Mouse (Mus musculus) cerebellum, postnatal 14 days (tissue): ENCODE results near the gene Spryd7.
"Not testable (repeated sequence)": the region's sequence is repeated elsewhere in the genome, so short reads cannot be mapped to it uniquely, and the experiment has no call there.

Source experiments
- DNase-seq, 2 experiments: peaks; one replicate each; pipeline ENCODE4 v3.0.0; 2021; ENCODE audit warnings: mixed read lengths in 2 of 2

Spryd7 gene

GRCm38 (mm10) chr14:61556289-61557147 is at the start of gene Spryd7:
Gene Spryd7, minus strand, starts transcription at chr14:61556886.
- DNase-seq: peak; percentile 99

DNA sequence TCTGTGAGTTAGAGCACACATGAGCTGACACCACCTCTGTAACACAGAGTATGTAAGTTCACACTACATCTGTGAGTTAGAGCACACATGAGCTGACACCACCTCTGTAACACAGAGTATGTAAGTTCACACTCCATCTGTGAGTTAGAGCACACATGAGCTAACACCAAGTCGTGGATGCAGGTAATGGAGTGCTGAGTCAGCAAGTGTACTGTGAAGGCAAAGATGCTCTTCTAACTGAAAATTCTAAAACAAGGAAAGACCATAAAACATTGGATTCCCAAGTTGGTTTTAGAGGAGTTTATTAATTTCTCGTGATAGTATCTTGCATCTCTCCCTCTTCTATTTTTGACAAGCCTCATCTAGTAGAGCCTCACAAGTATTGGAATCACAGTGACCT is 49.4 kb upstream of the Spryd7 start:
- not testable (repeated sequence) for DNase-seq

GRCm38 (mm10) chr14:61604081-61604480 is 47.4 kb upstream of the Spryd7 start:
- no peak for DNase-seq

GRCm38 (mm10) chr14:61603069-61603755 is 46.5 kb upstream of the Spryd7 start:
- no peak for DNase-seq

DNA sequence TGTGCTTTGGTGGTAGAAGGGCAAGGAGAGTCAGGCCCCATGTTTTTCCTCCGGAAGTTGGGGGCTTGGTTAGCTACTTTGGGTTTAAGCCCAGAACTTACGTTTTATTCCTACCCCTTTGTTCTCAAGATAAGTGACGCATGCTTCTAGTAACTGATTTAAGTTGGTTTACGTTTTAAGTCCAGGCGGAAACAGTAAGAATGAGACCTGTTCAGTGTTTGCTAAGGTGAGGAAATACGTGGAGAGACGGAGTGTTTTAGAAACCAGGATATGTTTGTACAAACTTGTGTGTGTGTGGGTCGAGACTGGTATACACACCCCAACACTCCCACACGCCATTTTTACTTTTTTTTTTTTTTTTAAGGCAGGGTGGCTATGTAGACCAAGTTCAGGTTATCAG is 44.7 kb upstream of the Spryd7 start:
- DNase-seq: no peak

GRCm38 (mm10) chr14:61599057-61599806 is 42.5 kb upstream of the Spryd7 start:
- DNase-seq: peak; percentile 91 to 95

- DNase-seq: peak in 1 of 2 experiments; percentile 11
These were observed 41.3 kb upstream of the Spryd7 start, which contains the start of gene Trim13 for GRCm38 (mm10) chr14:61597968-61598367. Gene Trim13, plus strand, starts transcription at chr14:61598247.

DNA sequence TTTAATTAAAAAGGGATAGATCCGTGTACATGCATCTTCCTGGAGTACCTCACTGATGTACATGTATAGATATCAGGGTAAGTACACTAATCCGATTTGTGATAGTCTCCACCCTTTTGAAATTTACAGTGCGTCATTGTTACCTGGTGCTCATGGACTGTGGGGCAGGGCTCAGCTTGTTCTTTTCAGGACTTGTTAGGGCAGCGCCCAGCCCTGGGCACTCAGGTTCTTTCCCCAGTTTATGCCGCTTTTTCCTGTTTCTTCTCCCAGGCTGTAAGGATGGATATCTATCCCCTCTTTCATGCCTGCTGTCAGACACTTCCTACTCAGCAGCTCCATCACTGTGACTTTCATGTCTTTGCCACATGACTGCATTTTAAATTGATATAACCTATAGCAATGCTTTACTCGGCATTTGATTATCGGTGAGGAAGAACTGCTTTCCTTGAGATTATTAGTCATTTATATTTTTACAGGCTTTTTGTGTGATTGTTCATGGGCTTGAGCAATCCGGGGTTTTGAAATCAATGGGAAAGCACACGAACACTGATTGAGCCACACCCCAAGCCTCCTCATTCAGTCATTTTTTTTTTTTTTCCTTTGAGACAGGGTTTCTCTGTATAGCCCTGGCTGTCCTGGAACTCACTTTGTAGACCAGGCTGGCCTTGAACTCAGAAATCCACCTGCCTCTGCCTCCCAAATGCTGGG is 40.2 kb upstream of the Spryd7 start:
- DNase-seq: no peak

DNA sequence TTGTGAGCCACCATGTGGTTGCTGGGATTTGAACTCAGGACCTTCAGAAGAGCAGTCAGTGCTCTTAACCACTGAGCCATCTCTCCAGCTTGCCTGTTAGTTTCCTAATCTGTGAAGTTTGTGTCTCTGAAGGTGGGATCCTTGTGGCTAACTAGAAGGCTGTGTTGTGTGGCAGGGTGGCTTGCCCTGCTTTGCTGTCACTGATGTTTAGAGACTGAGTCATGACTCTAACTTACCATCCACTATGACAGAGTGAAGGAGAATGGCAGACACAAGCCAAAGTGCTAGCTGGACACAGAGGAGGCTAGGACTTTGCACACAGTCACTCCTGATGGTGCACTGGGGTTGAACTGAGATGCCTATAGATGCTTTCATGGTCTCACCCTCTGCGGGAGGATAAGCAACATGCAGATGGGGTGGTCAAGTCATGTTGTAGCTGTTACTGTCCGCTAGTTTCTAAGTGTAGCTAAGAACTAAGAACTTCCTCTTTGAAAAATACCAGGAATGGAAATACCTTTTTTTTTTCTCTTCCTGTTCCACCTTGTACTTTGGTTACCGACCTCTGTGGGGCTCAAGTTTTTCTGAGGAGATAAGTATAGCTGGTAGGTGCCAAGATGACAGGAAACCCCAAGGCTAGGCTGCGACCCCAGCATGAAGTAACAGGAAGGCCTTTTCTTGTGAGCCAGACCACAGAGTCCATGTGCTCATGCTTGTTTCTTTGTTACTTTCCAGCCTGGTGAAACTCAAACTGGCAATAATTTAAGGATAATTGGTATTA is 32.8 kb upstream of the Spryd7 start:
- DNase-seq: no peak

GRCm38 (mm10) chr14:61575941-61576340 is 19.3 kb upstream of the Spryd7 start:
- DNase-seq: no peak

GRCm38 (mm10) chr14:61575066-61575465 is 18.4 kb upstream of the Spryd7 start:
- no peak for DNase-seq

DNA sequence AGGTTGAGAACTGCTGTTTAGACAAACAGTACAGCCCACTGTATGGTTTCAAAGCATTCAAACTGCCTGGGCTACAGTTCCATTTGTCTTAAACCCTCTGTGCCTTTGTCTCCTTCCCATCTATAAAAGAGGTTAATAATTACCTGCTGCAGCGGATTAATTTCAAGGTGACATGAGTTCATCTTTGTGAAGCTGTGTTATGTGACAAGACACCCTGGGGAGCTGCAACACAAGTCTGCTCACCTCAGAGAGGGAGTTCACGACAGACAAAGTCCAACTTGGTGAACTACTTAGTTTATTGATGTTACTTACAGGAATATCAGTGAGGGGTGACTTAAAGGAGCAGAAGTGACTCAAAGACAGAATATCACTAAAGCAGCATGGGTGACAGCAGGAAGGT is 15.4 kb upstream of the Spryd7 start:
- no peak for DNase-seq

GRCm38 (mm10) chr14:61571366-61571765 is 14.7 kb upstream of the Spryd7 start:
- DNase-seq: peak; percentile 92 to 96

GRCm38 (mm10) chr14:61569344-61569743 is 12.7 kb upstream of the Spryd7 start:
- DNase-seq: no peak

DNA sequence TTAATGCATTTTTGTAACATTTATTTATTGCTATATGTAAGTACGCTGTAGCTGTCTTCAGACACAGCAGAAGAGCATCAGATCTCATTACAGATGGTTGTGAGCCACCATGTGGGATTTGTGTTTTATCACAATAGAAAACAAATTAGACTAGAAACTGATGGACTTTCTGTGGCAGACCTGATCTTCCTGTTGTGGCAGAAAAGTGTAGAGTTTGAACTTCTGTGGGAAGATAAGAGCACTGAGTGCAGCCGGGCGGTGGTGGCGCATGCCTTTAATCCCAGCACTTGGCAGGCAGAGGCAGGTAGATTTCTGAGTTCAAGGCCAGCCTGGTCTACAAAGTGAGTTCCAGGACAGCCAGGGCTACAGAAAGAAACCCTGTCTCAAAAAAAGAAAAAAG is 9.5 kb upstream of the Spryd7 start:
- DNase-seq: not testable (repeated sequence)

DNA sequence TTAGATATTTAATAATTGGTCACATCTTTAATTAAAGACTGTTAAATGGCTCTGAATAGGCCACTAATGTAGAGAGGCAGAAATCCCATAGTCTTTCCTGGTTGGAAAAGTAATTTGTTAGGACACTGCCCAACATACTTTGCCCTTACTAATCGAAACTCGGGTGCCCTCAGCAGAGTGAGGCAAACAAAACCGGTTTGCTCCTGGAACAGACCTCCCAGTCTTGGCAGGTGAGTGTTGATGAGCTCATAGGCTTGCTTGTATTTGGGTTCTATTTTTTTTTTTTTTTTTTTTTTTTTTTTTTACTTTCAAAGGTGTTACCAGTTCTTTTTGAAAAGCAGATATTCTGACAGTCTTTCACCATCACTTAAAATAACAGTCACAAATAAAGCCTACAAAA is 3.2 kb upstream of the Spryd7 start:
- no peak for DNase-seq

DNA sequence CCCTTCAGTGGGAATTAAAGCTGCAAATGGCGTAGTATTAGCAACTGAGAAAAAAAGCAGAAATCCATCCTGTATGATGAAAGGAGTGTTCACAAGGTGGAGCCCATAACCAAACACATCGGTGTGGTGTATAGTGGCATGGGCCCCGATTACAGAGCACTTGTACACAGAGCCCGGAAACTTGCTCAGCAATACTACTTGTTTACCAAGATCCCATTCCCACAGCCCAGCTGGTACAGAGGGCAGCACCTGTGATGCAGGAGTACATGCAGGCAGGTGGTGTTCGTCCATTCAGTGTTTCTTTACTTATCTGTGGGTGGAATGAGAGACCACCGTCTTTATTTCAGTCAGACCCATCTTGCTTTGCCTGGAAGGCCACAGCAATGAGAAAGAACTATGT is 2.2 kb upstream of the Spryd7 start:
- DNase-seq: no peak

- no peak for DNase-seq
These were observed 776 bp downstream of the Spryd7 start for GRCm38 (mm10) chr14:61555931-61556288.

DNA sequence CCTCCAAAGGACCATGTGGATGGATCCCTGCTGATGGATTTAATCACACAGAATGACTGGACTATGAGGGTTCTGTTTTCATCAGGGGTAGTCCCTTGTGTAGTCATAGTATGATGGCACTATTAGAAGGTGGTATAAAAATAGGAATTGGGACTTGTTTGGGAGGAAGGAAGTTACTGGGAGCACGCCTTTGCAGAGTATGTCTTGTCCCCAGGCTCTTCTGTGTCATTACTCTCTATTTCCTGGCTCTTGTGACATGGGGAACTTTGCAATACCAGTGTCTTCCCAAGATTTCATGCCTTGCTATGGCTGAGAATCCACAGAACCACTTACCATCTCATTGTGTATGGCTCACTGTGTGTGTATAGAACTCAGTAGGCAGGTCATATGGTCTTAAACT is 8.1 kb downstream of the Spryd7 start:
- no peak for DNase-seq

DNA sequence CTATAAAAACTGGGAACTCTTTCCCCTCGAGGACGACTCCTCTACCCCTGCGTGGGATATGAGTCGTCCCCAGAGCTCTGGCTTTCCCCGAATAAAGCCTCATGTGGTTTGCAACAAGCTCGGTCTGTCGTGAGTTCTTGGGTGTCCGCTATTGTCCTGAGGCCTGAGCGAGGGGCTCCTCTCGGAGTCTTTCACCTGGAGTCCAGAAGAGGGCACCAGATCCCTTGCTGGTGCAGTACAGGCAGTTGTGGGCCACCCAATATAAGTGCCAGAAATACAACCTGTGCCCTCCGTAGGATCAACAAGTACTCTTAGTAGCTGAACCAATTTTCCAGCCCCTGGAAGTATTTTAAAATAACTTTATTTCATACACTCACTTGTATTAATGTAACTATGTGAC is 18.9 kb downstream of the Spryd7 start:
- DNase-seq: not testable (repeated sequence)

DNA sequence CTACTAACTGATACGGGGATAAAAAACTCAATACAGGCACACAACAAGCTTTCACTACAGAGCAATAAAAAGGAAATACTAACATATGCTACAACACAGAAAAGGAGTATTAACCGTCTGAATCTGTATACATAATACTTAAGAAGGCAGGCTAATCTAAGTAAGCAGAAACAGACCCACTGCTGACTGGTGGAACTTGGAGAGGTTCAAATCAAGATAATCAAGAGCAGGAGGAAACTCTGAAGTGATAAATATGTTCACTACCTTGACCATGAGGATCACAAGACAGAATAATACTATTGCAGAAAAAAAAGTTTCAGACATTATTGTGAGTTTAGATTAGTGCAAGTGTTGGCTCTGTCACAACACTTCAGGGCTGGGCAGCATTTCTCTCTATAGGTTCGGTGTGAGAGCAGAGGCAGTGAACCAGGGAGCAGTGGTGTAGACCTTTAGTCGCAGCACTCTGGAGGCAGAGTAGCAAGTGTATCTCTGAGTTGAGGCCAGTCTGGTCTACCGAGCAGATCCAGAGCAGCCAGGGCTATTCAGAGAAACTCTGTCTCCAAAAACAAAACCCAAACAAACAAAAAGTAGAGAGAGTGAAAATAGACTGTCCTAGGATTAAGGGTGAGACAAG is 19.9 kb downstream of the Spryd7 start:
- no peak for DNase-seq
